Mouse (Mus musculus) midbrain, embryonic 13.5 days (tissue): ENCODE data around the gene Calm1. TPM values are rescaled to one million over a fixed set of nuclear protein-coding genes. Genes with fewer than 3 reads are reported as not detected.
"Not testable (repeated sequence)": the region's sequence is repeated elsewhere in the genome, so short reads cannot be mapped to it uniquely, and the experiment has no call there.

Experiments
- ATAC-seq: fragments of 200-750 bp; cut with Nextera tagmentation; 2 replicates; pipeline ENCODE4 v1.8.0; 2017; ENCODE audit warnings: mild to moderate bottlenecking, moderate TSS enrichment, moderate library complexity
- H3K27ac ChIP-seq: fragments of 300-500 bp; sonication (generic); 2 replicates; pipeline ENCODE4 v1.5.1; 2015; ENCODE audit warnings: inconsistent platforms, mild to moderate bottlenecking, moderate library complexity
- H3K27me3 ChIP-seq: fragments of 300-500 bp; sonication (generic); 2 replicates; pipeline ENCODE4 v1.6.1; 2015; ENCODE audit warnings: mild to moderate bottlenecking, inconsistent platforms
- H3K36me3 ChIP-seq: fragments of 300-500 bp; sonication (generic); 2 replicates; pipeline ENCODE4 v1.6.1; 2015; ENCODE audit warnings: mild to moderate bottlenecking, inconsistent platforms
- H3K4me1 ChIP-seq: fragments of 300-500 bp; sonication (generic); replicated peaks from 2 replicates; pipeline ENCODE4 v1.6.1; 2015; ENCODE audit warnings: inconsistent platforms
- H3K4me2 ChIP-seq: fragments of 300-500 bp; sonication (generic); replicated peaks from 2 replicates; pipeline ENCODE4 v1.6.1; 2015; ENCODE audit warnings: moderate library complexity, mild to moderate bottlenecking, inconsistent platforms
- H3K4me3 ChIP-seq: fragments of 300-500 bp; sonication (generic); replicated peaks from 2 replicates; pipeline ENCODE4 v1.5.1; 2015; ENCODE audit warnings: mild to moderate bottlenecking, inconsistent platforms
- H3K9ac ChIP-seq: fragments of 300-500 bp; sonication (generic); replicated peaks from 2 replicates; pipeline ENCODE4 v1.6.1; 2015; ENCODE audit warnings: mild to moderate bottlenecking, inconsistent platforms
- H3K9me3 ChIP-seq: fragments of 300-500 bp; sonication (generic); 2 replicates; pipeline ENCODE4 v1.6.1; 2016; ENCODE audit warnings: mild to moderate bottlenecking, inconsistent platforms
- WGBS: fragments of 180-500 bp; shearing (Covaris S2); methylation state at CpG from one replicate; pipeline ENCODE4 v1.1.7; 2015; 5-methylcytosine and 5-hydroxymethylcytosine counted together
- polyA plus RNA-seq: library from polyadenylated mRNA; unstranded; fragments of >200 nt; fragmentation: Nextera tagmentation; extraction: Ambion mirVana; gene quantifications from 2 replicates; pipeline ENCODE4 v1.2.1, GENCODE M21; 2015

Calm1 gene
- polyA plus RNA-seq, 1 experiment from 2014 or later: 2,058 TPM

DNA sequence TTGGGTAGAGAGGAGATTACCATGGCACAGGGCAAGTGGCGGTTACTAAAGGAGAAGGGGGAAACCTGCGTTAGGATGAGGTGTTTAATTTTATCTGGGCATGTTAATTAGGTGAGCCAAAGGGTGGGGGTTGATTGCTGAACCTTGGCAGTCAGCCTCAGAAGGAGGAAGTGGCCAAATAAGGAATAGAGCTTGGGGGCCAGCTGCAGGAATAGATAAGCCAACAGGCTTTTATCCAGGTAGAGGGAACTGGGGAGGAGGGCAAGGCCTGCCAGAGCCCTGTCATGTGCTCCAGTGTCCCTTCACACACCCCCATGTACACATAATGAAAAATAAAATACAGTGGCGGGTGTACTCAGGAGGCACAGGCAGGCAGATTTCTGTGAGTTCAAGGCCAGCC, 13.2 kb downstream of the Calm1 start:
- peaks cover 33% of the 10 kb centered on the region for H3K36me3 ChIP-seq
- peaks cover 11% of the 10 kb centered on the region for H3K4me1 ChIP-seq
- no peaks in the 10 kb centered on the region for H3K27me3 ChIP-seq
- 59% methylated on average over 3 of the region's 3 CpGs for WGBS
- no peak overlapping the region for H3K27ac ChIP-seq
- H3K9ac ChIP-seq: no peak overlapping the region
- ATAC-seq: no peak
- H3K4me3 ChIP-seq: no peak overlapping the region
- H3K4me2 ChIP-seq: no peak overlapping the region
- peaks cover 6% of the 10 kb centered on the region; the same call in 1 of the 2 replicates for H3K9me3 ChIP-seq

DNA sequence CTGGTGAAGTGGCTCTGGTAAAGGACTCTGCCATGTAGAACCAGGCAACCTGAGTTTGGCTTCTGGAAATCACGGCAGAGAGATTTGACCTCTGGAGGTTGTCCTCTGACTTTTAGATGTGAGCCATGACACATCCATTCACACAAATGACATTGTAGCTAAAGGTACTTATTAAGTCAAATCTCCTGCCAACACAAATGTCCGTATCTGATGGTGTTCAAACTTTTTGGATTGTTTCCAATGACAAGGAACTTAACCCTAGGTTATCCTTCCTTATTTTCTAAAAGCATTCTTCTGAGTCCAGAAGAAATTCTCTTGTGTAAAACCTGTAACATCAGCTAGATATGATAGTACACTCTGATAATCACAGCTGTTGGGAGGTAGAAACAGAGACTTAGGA, 13.9 kb downstream of the Calm1 start:
- Histone ChIP-seq H3K4me2 (no peak overlapping the region), H3K36me3 (peaks cover 25% of the 10 kb centered on the region), H3K4me3 (no peak overlapping the region), H3K27ac (no peak overlapping the region), H3K9me3 (peaks cover 6% of the 10 kb centered on the region; the same call in 1 of the 2 replicates), H3K27me3 (no peaks in the 10 kb centered on the region), H3K9ac (no peak overlapping the region), H3K4me1 (peaks cover 11% of the 10 kb centered on the region)
- ATAC-seq: no peak
- 85% methylated on average over 2 of the region's 2 CpGs for whole genome bisulfite sequencing

DNA sequence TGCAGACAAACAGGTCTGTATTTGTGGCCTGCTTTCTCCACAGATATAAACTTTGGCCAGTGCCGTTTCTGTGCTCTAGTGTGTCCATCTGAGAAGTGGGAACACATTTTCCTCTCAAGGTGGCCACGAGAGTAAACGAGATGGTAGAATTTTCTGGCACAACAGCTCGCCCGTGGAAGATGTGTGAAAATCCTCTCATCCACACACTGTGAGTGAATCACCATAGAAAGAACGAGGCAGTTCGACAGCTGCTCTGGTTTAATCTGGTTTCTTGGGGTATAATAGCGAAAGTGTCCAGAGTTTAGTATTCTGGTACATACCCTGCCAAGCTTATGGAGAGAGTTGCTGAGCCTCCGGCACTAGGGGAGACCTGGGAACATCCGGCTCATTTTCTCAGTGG, 14.9 kb downstream of the Calm1 start:
- H3K9me3 ChIP-seq: peaks cover 6% of the 10 kb centered on the region; the same call in 1 of the 2 replicates
- WGBS: 92% methylated on average over 10 of the region's 10 CpGs
- ATAC-seq: no peak

DNA sequence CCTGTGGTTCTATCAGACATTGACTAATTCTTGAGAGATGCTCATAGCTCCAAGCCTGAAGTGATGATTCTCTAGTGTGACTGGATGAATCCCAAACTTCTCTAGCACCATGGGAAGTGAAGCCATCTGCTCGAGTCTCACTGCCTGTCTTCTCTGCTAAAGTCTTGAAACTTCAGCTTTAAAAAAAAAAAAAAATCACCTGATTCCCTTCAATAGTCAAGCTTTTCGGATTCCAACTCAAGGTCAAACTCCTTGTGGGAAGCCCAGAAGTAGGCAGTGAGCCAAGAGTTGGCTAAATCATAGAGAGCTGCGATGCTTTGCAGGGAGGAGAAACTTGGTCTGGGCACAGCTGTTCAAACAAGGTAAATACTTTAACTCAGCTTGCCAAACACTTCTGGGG, 15.5 kb downstream of the Calm1 start:
- 88% methylated on average over 3 of the region's 3 CpGs for WGBS
- H3K27me3 ChIP-seq: no peaks in the 10 kb centered on the region
- H3K4me3 ChIP-seq: no peak overlapping the region
- no peak overlapping the region for H3K27ac ChIP-seq
- H3K4me1 ChIP-seq: peaks cover 11% of the 10 kb centered on the region
- H3K9ac ChIP-seq: no peak overlapping the region
- no peak overlapping the region for H3K4me2 ChIP-seq
- peaks cover 6% of the 10 kb centered on the region; the same call in 1 of the 2 replicates for H3K9me3 ChIP-seq
- H3K36me3 ChIP-seq: peaks cover 10% of the 10 kb centered on the region
- no peak for ATAC-seq

More for the DNA sequence above, 14.9 kb downstream of the Calm1 start:
- H3K4me1 ChIP-seq: peaks cover 11% of the 10 kb centered on the region
- H3K27me3 ChIP-seq: no peaks in the 10 kb centered on the region
- no peak overlapping the region for H3K9ac ChIP-seq
- no peak overlapping the region for H3K27ac ChIP-seq
- H3K4me3 ChIP-seq: no peak overlapping the region
- peaks cover 15% of the 10 kb centered on the region for H3K36me3 ChIP-seq
- H3K4me2 ChIP-seq: no peak overlapping the region

DNA sequence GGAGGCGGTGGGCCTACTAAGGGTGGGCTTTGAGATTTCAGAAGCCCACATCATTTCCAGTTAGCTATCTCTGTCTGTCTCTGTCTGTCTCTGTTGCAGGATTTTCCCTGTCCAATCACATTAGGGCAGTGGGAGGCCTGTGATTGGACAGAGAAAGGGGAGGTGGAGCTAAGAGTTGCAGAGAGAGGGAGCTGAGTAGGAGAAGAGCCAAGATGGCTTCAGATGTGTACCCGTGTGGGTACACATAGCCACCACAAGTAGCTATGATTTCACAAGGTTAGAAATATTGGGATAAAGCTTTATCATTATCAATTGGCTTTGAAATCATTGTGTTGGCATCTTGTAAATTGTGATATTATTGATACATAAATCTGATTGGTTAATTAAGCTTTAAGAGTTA, 17.9 kb downstream of the Calm1 start:
- H3K36me3 ChIP-seq, H3K4me1 ChIP-seq, H3K9me3 ChIP-seq, H3K4me2 ChIP-seq, H3K27me3 ChIP-seq, H3K4me3 ChIP-seq, H3K27ac ChIP-seq, ATAC-seq, H3K9ac ChIP-seq: not testable (repeated sequence)
- 91% methylated on average over 2 of the region's 2 CpGs for WGBS

DNA sequence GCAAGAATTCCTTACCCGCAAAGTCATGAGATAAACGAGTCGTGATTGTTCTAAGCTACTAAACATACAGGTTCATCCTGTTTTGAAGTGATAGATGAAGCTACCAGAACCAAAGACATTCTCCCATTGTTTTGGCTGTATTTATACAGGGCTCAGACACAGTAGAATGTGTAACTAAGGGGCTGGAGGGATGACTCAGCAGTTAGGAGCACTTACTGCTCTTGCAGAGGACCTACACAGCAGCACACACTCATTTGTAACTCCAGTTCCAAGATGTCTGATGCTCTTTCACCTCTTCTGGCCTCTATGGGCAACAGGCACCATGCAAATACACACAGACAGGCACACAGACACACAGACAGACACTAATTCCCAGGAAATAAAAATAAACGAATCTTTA, 20.8 kb downstream of the Calm1 start:
- 85% methylated on average over 4 of the region's 4 CpGs for WGBS
- no peaks in the 10 kb centered on the region for H3K27me3 ChIP-seq
- no peak overlapping the region for H3K4me2 ChIP-seq
- H3K27ac ChIP-seq: no peak overlapping the region
- H3K4me1 ChIP-seq: peaks cover 31% of the 10 kb centered on the region
- no peaks in the 10 kb centered on the region for H3K36me3 ChIP-seq
- no peaks in the 10 kb centered on the region for H3K9me3 ChIP-seq
- ATAC-seq: no peak
- no peak overlapping the region for H3K9ac ChIP-seq
- no peak overlapping the region for H3K4me3 ChIP-seq

DNA sequence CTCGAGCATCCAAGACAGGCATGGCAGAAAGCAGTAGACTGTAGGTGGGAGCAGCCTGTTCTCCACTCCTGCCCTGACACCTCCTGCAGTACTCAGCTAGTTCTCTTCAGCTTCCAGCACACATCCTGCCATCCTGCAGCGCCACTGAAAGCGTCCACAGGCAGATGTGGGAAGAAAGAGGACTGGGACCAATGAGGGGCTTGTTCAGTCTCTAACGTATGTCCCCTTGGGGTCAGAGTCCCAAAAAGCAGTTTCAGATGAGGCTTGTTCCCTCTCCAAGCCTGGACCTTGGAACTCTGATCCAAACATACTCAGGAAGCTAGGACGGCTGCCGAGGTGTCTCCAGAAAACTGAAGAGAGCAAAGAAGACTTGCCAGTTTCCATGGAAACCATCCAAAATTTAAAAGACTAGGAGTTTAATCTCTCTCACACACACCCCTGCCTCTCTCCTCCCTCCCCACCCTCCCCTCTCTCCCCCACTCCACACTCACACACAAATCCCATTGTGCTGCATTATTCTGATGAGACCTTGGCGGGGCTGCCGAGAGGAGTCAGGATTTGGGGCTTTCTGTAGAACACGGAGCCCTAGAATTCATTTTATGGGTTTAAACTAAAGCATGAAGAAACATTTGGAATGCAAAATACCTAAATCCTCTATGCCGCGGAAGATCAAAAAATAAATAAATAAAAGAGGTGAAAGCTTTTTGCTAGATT, 22.5 kb downstream of the Calm1 start:
- Histone ChIP-seq H3K36me3 (no peaks in the 10 kb centered on the region), H3K4me1 (peaks cover 40% of the 10 kb centered on the region), H3K4me2 (peak overlapping the region; percentile 36), H3K27ac (peak overlapping the region; percentile 80), H3K9ac (peak overlapping the region; percentile 44), H3K27me3 (no peaks in the 10 kb centered on the region), H3K9me3 (no peaks in the 10 kb centered on the region), H3K4me3 (peak overlapping the region; percentile 5; the same call in 1 of the 2 replicates)
- peak; percentile 85 for ATAC-seq
- 9% methylated on average over 11 of the region's 11 CpGs for WGBS

DNA sequence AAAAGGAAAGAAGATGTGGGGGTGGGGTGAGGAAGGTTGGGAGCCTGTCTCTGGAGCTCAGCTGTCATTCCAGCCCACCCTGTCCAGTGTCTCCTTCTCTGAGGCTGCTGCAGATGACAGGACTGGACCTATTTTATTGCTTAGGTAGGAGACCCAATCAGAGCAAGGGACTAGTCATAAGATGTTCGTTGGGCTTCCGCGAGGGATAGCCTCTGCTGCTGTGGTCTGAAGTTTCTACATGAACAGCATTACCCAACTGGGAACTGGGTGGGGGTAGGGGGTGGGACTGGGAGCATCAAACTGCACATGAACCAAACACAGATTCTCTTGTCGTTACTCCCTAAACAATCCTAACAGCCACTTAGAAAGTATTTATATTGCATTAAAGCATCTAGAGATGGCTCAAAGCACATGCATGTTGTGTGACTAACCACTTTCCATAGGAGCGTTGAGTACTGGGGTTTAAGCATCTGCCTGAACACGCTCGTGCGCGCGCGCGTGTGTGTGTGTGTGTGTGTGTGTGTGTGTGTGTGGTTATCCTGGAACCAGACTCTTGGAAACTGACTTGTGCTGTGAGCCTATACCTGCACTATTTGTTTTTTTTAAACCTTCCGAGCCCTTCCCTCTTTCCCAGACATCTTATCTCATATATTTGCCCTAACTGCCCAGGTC, 23.2 kb downstream of the Calm1 start:
- peak overlapping the region; percentile 36 for H3K4me2 ChIP-seq
- H3K4me3 ChIP-seq: peak overlapping the region; percentile 5; the same call in 1 of the 2 replicates
- peak; percentile 81 for ATAC-seq
- peak overlapping the region; percentile 80 for H3K27ac ChIP-seq
- WGBS: 59% methylated on average over 13 of the region's 13 CpGs
- no peaks in the 10 kb centered on the region for H3K27me3 ChIP-seq
- peak overlapping the region; percentile 15 for H3K9ac ChIP-seq
- no peaks in the 10 kb centered on the region for H3K36me3 ChIP-seq
- H3K9me3 ChIP-seq: no peaks in the 10 kb centered on the region
- peaks cover 47% of the 10 kb centered on the region for H3K4me1 ChIP-seq

DNA sequence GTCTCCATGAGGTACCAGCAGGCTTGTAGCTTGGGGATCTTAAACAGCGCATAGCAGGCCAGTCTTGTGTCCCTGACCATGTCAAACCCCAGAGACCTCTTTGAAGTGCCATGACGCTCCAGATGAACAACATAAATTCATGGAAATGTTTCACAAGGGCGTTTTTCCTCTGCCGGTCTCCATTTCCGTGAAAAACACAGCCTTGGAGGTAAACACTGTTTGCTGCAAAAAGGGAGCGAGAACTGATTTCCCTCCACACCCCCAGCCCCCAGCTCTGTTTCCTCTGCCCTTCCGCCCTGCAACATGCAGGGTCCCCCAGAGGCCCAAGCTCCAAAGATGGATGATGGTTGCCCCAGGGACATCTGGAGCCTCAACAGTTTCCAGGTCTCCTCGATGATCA, 24.3 kb downstream of the Calm1 start:
- Histone ChIP-seq H3K27me3 (no peaks in the 10 kb centered on the region), H3K4me1 (peaks cover 58% of the 10 kb centered on the region), H3K9me3 (no peaks in the 10 kb centered on the region), H3K9ac (no peak overlapping the region; the same call in 1 of the 2 replicates), H3K4me2 (no peak overlapping the region), H3K4me3 (no peak overlapping the region), H3K36me3 (no peaks in the 10 kb centered on the region), H3K27ac (0 out of 2 replicates have a peak overlapping the region, but pooled peaks have one; percentile 25)
- WGBS: 69% methylated on average over 8 of the region's 8 CpGs
- ATAC-seq: no peak

DNA sequence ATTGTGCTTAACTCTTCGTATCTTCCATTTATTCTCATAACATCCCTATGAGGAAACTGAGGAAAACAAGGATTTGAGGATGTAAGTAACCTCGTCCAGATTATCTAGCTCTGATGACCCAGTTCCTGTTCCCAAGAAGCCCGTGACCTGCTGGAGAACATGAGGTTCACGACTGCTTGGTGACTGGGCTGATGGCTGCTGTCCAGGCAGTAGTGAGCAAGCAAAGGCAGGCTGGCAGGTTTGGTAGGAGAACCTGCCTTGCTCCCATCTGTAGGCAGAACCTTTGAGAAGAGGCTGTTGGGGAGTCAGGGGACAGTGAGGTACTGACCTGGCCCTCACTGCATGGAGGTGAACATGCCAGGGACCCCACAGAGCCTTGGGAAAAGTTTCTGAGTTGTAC, 26.0 kb downstream of the Calm1 start:
- H3K27me3 ChIP-seq: no peaks in the 10 kb centered on the region
- WGBS: 92% methylated on average over 4 of the region's 4 CpGs
- no peak for ATAC-seq

DNA sequence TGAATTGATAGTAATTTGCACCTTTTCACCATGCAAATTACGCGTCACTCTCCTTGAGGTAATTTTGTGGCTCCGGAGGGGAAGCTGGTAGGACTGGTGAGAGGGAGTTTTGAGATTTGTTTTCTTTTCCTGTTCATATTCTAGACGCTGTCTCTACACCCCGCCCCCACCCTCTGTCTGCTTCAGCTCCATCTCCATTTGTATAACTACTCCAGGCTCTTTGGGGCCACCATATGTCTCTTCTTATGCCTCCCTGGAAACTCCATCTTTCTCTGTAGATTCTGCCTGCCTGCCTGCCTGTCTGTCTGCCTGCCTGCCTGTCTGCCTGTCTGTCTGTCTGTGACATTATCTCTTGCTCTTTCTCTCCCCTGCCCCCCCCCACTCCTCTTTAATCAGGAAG, 26.8 kb downstream of the Calm1 start:
- Histone ChIP-seq H3K9me3 (no peaks in the 10 kb centered on the region), H3K4me1 (peaks cover 66% of the 10 kb centered on the region), H3K9ac (no peak overlapping the region), H3K27me3 (no peaks in the 10 kb centered on the region), H3K4me2 (no peak overlapping the region), H3K4me3 (no peak overlapping the region), H3K36me3 (no peaks in the 10 kb centered on the region), H3K27ac (peak overlapping the region; percentile 65; the same call in 1 of the 2 replicates)
- ATAC-seq: no peak
- WGBS: 80% methylated on average over 5 of the region's 5 CpGs

More for the DNA sequence above, 26.0 kb downstream of the Calm1 start:
- Histone ChIP-seq H3K4me1 (peaks cover 66% of the 10 kb centered on the region), H3K9ac (no peak overlapping the region), H3K9me3 (no peaks in the 10 kb centered on the region), H3K36me3 (no peaks in the 10 kb centered on the region), H3K4me3 (no peak overlapping the region), H3K4me2 (no peak overlapping the region), H3K27ac (no peak overlapping the region)

DNA sequence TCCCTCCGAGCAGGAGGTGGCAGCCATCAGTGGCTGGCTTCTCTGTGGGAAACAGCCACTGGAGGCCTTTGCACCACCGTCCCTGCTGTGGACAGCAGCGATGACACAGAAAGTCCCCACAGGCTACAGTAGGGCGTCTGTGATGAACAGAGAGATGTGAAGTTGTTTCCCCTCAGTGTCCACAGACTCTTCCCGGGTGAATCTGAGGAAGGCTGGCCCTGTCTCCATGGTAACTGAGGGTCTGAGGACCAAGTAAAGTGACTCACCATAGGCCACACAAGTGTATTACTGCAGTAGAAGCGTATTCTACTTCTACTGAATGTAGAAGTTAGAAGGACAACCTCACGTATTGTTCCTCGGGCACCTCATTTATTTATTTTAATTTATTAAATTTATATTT, 27.4 kb downstream of the Calm1 start:
- no peaks in the 10 kb centered on the region for H3K27me3 ChIP-seq
- H3K4me3 ChIP-seq: no peak overlapping the region
- no peak overlapping the region for H3K4me2 ChIP-seq
- peaks cover 61% of the 10 kb centered on the region for H3K4me1 ChIP-seq
- H3K36me3 ChIP-seq: no peaks in the 10 kb centered on the region
- ATAC-seq: no peak
- peak overlapping the region; percentile 65; the same call in 1 of the 2 replicates for H3K27ac ChIP-seq
- no peaks in the 10 kb centered on the region for H3K9me3 ChIP-seq
- peak overlapping the region; percentile 42; the same call in 1 of the 2 replicates for H3K9ac ChIP-seq
- 44% methylated on average over 8 of the region's 8 CpGs for WGBS
